Mouse (Mus musculus) myocyte (in vitro differentiated cells): Measurements from ENCODE around the gene Pard3. TPM values are rescaled to one million over a fixed set of nuclear protein-coding genes. Genes with fewer than 3 reads are reported as not detected.

Experiments used
- H3K27me3 ChIP-seq: one replicate; pipeline ENCODE4 v1.6.1; 2011; ENCODE audit not compliant: control insufficient read depth, insufficient read depth, insufficient read length
- H3K36me3 ChIP-seq: one replicate; pipeline ENCODE4 v1.6.1; 2011; ENCODE audit not compliant: control insufficient read depth, insufficient read depth
- H3K4me2 ChIP-seq: one replicate; pipeline ENCODE4 v1.6.1; 2011; ENCODE audit warnings: low read depth, control low read depth
- H3K4me3 ChIP-seq: one replicate; pipeline ENCODE4 v1.5.1; 2011; ENCODE audit warnings: mild to moderate bottlenecking, control low read depth, moderate library complexity
- H3K79me2 ChIP-seq: one replicate; pipeline ENCODE4 v1.6.1; 2011; ENCODE audit not compliant: control insufficient read depth, insufficient read depth
- H3ac ChIP-seq: one replicate; pipeline ENCODE4 v1.6.1; 2011; ENCODE audit not compliant: control insufficient read depth, insufficient read length
- CEBPB ChIP-seq: IDR thresholded peaks from 2 replicates; pipeline ENCODE4 v1.6.1; 2011; ENCODE audit warnings: mild to moderate bottlenecking, moderate library complexity; ENCODE audit not compliant: poor library complexity, insufficient read depth, severe bottlenecking
- E2F4 ChIP-seq: IDR thresholded peaks from one replicate; pipeline ENCODE4 v1.6.1; 2011; ENCODE audit warnings: mild to moderate bottlenecking, control low read depth, moderate library complexity; ENCODE audit not compliant: insufficient read depth
- MAX ChIP-seq: IDR thresholded peaks from one replicate; pipeline ENCODE4 v1.6.1; 2011; ENCODE audit warnings: low read depth, mild to moderate bottlenecking, control low read depth
- MYOD1 ChIP-seq, 3 experiments: IDR thresholded peaks; one replicate each; pipeline ENCODE4 v1.6.1; 2011; ENCODE audit warnings: control low read depth in 2 of 3, low read depth in 2 of 3, mild to moderate bottlenecking in 2 of 3, moderate library complexity in 1 of 3; ENCODE audit not compliant: insufficient read length in 2 of 3, control insufficient read depth in 1 of 3
- MYOG ChIP-seq, 3 experiments: IDR thresholded peaks; one replicate each; pipeline ENCODE4 v1.6.1; 2011; ENCODE audit warnings: control low read depth in 2 of 3, low read depth in 2 of 3, mild to moderate bottlenecking in 2 of 3; ENCODE audit not compliant: insufficient read length in 2 of 3, control insufficient read depth in 1 of 3, insufficient read depth in 1 of 3
- POLR2A ChIP-seq: IDR thresholded peaks from one replicate; pipeline ENCODE4 v1.6.1; 2011; ENCODE audit warnings: low read depth, mild to moderate bottlenecking, control low read depth, moderate library complexity; ENCODE audit not compliant: insufficient read length
- POLR2AphosphoS2 ChIP-seq: IDR thresholded peaks from one replicate; pipeline ENCODE4 v1.6.1; 2011; ENCODE audit warnings: low read depth, control low read depth; ENCODE audit not compliant: insufficient read length
- REST ChIP-seq: IDR thresholded peaks from one replicate; pipeline ENCODE4 v1.6.1; 2011; ENCODE audit warnings: mild to moderate bottlenecking, control low read depth, moderate library complexity; ENCODE audit not compliant: insufficient read depth, insufficient read length
- SRF ChIP-seq: IDR thresholded peaks from one replicate; pipeline ENCODE4 v1.6.1; 2011; ENCODE audit warnings: low read depth; ENCODE audit not compliant: control insufficient read depth, insufficient read length
- TCF12 ChIP-seq: IDR thresholded peaks from one replicate; pipeline ENCODE4 v1.6.1; 2011; ENCODE audit warnings: mild to moderate bottlenecking, control low read depth; ENCODE audit not compliant: poor library complexity, insufficient read depth, severe bottlenecking
- TCF3 ChIP-seq: IDR thresholded peaks from one replicate; pipeline ENCODE4 v1.6.1; 2011; ENCODE audit warnings: low read depth, control low read depth; ENCODE audit not compliant: insufficient read length
- USF1 ChIP-seq: IDR thresholded peaks from one replicate; pipeline ENCODE4 v1.6.1; 2011; ENCODE audit warnings: low read depth, mild to moderate bottlenecking, control low read depth, moderate library complexity
- polyA plus RNA-seq: library from polyadenylated mRNA; unstranded; fragments of >200 nt; fragmentation: generic; extraction: Trizol; gene quantifications from one replicate; pipeline ENCODE4 v1.2.1, GENCODE M21; 2012; ENCODE audit warnings: missing spikeins

Gene Pard3
- polyA plus RNA-seq, 1 experiment, result 24.3 TPM

DNA sequence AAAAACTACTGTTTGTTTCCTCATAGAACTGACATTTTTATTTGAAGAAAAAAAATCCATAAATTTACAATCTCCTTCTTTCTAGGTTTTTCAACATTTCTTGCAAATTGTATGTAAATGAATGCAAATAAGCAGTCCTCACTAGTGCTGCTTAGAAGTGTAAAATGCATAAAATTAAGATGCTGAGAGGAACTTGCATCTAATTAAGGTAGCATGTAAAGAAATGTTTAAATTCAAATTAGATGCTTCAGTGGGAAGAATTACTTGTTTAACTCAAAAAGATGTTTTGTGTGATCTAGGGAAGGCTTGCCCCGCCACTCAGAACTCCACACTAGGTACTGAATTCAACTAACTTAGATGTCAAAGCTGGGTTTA is 472.1 kb downstream of the Pard3 start:
- TF ChIP-seq MYOG (IDR thresholded peaks at IDR 0.05; ENCODE audit: control insufficient read depth in 1 of 3, insufficient read depth in 1 of 3, insufficient read length in 2 of 3, low read depth in 2 of 3) (no peak), CEBPB (no peak), REST (no peak), USF1 (no peak), TCF3 (no peak), E2F4 (no peak), SRF (no peak), POLR2A (no peak), POLR2AphosphoS2 (no peak)

DNA sequence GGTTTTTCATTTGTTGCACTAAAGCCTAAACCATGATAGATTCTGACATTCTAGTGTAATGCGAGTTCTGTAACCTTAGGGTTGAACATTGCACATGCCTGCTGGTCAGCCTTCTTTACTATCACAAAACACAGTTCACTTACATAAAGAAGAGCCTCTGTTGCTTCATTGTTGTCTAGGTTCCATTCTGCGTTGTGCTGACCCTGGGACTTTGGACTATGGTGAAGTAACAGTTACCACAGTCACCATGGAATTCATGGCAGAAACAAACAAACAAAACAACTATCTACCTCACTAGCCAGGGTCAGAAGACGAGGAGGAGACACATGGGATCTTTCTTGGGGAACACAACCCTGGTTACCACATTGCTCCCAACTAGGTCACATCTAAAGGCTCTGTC is 476.1 kb downstream of the Pard3 start:
- H3K27me3 ChIP-seq, result no peaks in the 10 kb centered on the region
- TF ChIP-seq POLR2A (no peak), REST (no peak), SRF (no peak), MYOD1 (IDR thresholded peaks at IDR 0.05; ENCODE audit: control insufficient read depth in 1 of 3, insufficient read length in 2 of 3, low read depth in 2 of 3) (no peak), POLR2AphosphoS2 (no peak), CEBPB (no peak), USF1 (no peak), TCF12 (no peak), E2F4 (no peak), MAX (no peak), MYOG (IDR thresholded peaks at IDR 0.05; ENCODE audit: control insufficient read depth in 1 of 3, insufficient read depth in 1 of 3, insufficient read length in 2 of 3, low read depth in 2 of 3) (no peak), TCF3 (no peak)
- no peaks in the 10 kb centered on the region for H3K36me3 ChIP-seq

More for the DNA sequence above, 472.1 kb downstream of the Pard3 start:
- H3K79me2 ChIP-seq, result no peaks in the 10 kb centered on the region
- no peak overlapping the region for H3K4me3 ChIP-seq
- H3K4me2 ChIP-seq, result no peak overlapping the region
- H3ac ChIP-seq, result no peak overlapping the region
- H3K27me3 ChIP-seq, result no peaks in the 10 kb centered on the region
- H3K36me3 ChIP-seq, result no peaks in the 10 kb centered on the region

GRCm38 (mm10) chr8:127540273-127540672 is 476.6 kb downstream of the Pard3 start:
- H3K79me2 ChIP-seq, result no peaks in the 10 kb centered on the region
- no peak overlapping the region for H3K4me2 ChIP-seq
- TF ChIP-seq MYOG (IDR thresholded peaks at IDR 0.05; ENCODE audit: control insufficient read depth in 1 of 3, insufficient read depth in 1 of 3, insufficient read length in 2 of 3, low read depth in 2 of 3), result no peak
- no peak for TF ChIP-seq TCF3
- TF ChIP-seq CEBPB, result no peak
- no peak for TF ChIP-seq USF1
- TF ChIP-seq POLR2AphosphoS2, result no peak
- no peak for TF ChIP-seq TCF12
- TF ChIP-seq REST, result no peak
- TF ChIP-seq E2F4, result no peak
- TF ChIP-seq SRF, result no peak
- no peak for TF ChIP-seq MAX
- no peak for TF ChIP-seq MYOD1 (IDR thresholded peaks at IDR 0.05; ENCODE audit: control insufficient read depth in 1 of 3, insufficient read length in 2 of 3, low read depth in 2 of 3)
- TF ChIP-seq POLR2A, result no peak
- H3K27me3 ChIP-seq, result no peaks in the 10 kb centered on the region
- H3K4me3 ChIP-seq, result no peak overlapping the region
- no peak overlapping the region for H3ac ChIP-seq
- H3K36me3 ChIP-seq, result no peaks in the 10 kb centered on the region

More for the DNA sequence above, 476.1 kb downstream of the Pard3 start:
- H3K4me3 ChIP-seq, result no peak overlapping the region
- H3K4me2 ChIP-seq, result no peak overlapping the region
- no peak overlapping the region for H3ac ChIP-seq
- H3K79me2 ChIP-seq, result no peaks in the 10 kb centered on the region

DNA sequence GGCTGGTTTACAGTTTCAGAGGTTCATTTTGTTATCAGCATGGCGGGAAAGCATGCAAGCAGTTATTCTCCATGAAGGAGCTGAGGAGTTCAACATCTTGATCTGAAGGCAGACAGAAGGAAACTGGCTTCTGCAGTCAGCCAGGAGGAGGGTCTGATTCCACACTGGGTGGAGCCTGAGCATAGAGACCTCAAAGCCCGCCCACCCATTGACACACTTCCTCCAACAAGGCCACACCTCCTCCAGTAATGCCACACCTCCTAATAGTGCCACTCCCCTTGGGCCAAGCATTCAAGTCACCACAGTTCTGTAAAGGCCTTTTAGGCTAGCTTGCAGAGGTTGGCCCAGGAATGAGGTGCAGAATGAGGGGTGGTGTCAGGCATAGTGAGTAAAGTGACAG is 478.5 kb downstream of the Pard3 start:
- TF ChIP-seq SRF, result no peak
- TF ChIP-seq USF1, result no peak
- TF ChIP-seq TCF12, result no peak
- no peak for TF ChIP-seq MAX
- no peak overlapping the region for H3ac ChIP-seq
- no peak overlapping the region for H3K4me2 ChIP-seq
- H3K79me2 ChIP-seq, result no peaks in the 10 kb centered on the region
- H3K36me3 ChIP-seq, result no peaks in the 10 kb centered on the region
- no peaks in the 10 kb centered on the region for H3K27me3 ChIP-seq
- H3K4me3 ChIP-seq, result no peak overlapping the region

DNA sequence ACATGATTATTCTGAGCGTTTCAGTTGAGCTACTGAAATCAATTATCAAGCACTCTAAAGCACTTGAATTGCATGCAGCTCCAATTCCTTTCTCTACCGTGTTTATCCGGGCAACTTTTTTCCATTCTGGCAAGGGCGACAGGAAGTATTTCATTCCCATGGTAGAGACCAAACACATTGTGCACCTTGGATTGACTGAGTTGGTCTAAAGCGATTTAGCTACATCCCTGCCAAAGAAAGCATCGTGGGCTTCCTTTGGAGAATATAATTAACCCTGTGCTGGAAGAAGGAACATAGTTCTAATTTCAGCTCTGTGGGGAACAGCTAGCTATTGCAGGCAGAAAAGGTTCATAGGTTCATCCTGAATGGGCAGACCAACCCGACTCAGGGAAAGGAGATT is 480.0 kb downstream of the Pard3 start:
- H3K4me2 ChIP-seq, result no peak overlapping the region
- no peaks in the 10 kb centered on the region for H3K79me2 ChIP-seq
- no peaks in the 10 kb centered on the region for H3K27me3 ChIP-seq
- no peak overlapping the region for H3K4me3 ChIP-seq
- no peak overlapping the region for H3ac ChIP-seq
- H3K36me3 ChIP-seq, result no peaks in the 10 kb centered on the region
- no peak for TF ChIP-seq USF1
- no peak for TF ChIP-seq REST
- no peak for TF ChIP-seq MAX
- TF ChIP-seq POLR2AphosphoS2, result no peak
- TF ChIP-seq CEBPB, result no peak
- no peak for TF ChIP-seq MYOG (IDR thresholded peaks at IDR 0.05; ENCODE audit: control insufficient read depth in 1 of 3, insufficient read depth in 1 of 3, insufficient read length in 2 of 3, low read depth in 2 of 3)
- no peak for TF ChIP-seq TCF12
- TF ChIP-seq MYOD1 (IDR thresholded peaks at IDR 0.05; ENCODE audit: control insufficient read depth in 1 of 3, insufficient read length in 2 of 3, low read depth in 2 of 3), result no peak
- no peak for TF ChIP-seq SRF
- no peak for TF ChIP-seq E2F4
- no peak for TF ChIP-seq TCF3
- TF ChIP-seq POLR2A, result no peak
